Mouse (Mus musculus) erythroblast, embryonic 14.5 days (primary cell): ENCODE results near the gene Slco2a1. TPM values are rescaled to one million over a fixed set of nuclear protein-coding genes. Genes with fewer than 3 reads are reported as not detected.

Experiments used
- H3K27me3 ChIP-seq: 2 replicates; pipeline ENCODE4 v1.6.1; 2012; ENCODE audit warnings: inconsistent platforms; ENCODE audit not compliant: control insufficient read depth
- H3K36me3 ChIP-seq: 2 replicates; pipeline ENCODE4 v1.6.1; 2012; ENCODE audit warnings: mild to moderate bottlenecking, inconsistent platforms; ENCODE audit not compliant: control insufficient read depth
- H3K4me1 ChIP-seq: 2 replicates; pipeline ENCODE4 v1.6.1; 2012; ENCODE audit warnings: inconsistent platforms; ENCODE audit not compliant: control insufficient read depth
- H3K4me3 ChIP-seq: replicated peaks from 2 replicates; pipeline ENCODE3; 2012; ENCODE audit warnings: moderate library complexity, mild to moderate bottlenecking, inconsistent platforms
- H3K9me3 ChIP-seq: 2 replicates; pipeline ENCODE4 v1.6.1; 2012; ENCODE audit warnings: low read length, inconsistent platforms, mixed read lengths; ENCODE audit not compliant: control insufficient read depth
- GATA1 ChIP-seq: IDR thresholded peaks from 2 replicates; pipeline ENCODE4 v1.6.1; 2012; ENCODE audit warnings: low read length, inconsistent platforms, mixed read lengths
- TAL1 ChIP-seq: IDR thresholded peaks from 3 replicates; pipeline ENCODE4 v1.6.1; 2012; ENCODE audit warnings: low read length, inconsistent platforms, mixed read lengths
- polyA plus RNA-seq: library from polyadenylated mRNA; stranded (reverse); fragments of >175 nt; gene quantifications from 2 replicates; pipeline ENCODE4 v1.2.3, GENCODE M21; 2012

Gene Slco2a1
- polyA plus RNA-seq, 1 experiment: under 0.01 TPM

DNA sequence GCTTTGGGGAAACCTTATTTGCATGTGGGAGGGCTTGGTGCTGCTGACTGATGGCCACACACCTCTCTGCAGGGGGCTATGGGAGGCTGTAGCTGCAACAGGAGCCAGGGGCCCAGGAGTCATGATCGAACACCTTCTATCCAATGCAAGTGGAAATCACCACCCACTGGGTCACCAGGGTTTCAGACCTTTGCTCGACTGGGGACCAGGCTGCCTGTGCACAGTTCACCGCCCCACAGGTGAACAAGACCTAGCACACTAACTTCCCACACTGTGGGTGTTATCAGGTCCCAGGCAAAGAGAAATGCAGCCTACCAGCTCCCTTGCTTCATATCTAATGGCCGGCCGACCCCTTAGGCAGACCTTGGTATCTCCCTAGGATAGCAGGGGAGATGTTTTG, 8.1 kb upstream of the Slco2a1 start:
- TF ChIP-seq TAL1: no peak
- TF ChIP-seq GATA1: no peak
- no peaks in the 10 kb centered on the region for H3K27me3 ChIP-seq
- H3K4me1 ChIP-seq: no peaks in the 10 kb centered on the region
- H3K36me3 ChIP-seq: no peaks in the 10 kb centered on the region
- no peaks in the 10 kb centered on the region for H3K9me3 ChIP-seq
- no peak overlapping the region for H3K4me3 ChIP-seq

DNA sequence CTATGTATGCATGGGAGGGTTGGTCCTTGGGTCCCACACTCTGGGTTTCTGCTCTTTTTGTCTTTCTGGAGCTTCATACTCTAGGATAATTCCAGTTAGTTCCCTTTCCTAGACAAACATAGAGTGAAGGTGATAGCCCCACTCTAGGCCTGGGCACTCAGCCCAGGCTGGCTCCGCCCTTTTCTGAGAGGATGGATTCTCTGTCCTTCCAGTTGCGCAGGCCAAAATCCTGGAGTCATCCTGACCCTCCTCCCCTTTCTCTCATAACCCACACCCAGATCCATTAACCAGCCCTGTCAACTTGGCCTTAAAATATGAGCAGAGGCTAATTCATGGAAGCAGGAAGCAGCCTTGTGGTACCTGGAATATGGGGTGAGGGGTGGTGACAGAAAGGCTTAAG, 6.7 kb upstream of the Slco2a1 start:
- Histone ChIP-seq H3K9me3 (no peaks in the 10 kb centered on the region), H3K36me3 (no peaks in the 10 kb centered on the region), H3K27me3 (no peaks in the 10 kb centered on the region), H3K4me3 (no peak overlapping the region), H3K4me1 (no peaks in the 10 kb centered on the region)
- TF ChIP-seq GATA1 (no peak), TAL1 (no peak)

DNA sequence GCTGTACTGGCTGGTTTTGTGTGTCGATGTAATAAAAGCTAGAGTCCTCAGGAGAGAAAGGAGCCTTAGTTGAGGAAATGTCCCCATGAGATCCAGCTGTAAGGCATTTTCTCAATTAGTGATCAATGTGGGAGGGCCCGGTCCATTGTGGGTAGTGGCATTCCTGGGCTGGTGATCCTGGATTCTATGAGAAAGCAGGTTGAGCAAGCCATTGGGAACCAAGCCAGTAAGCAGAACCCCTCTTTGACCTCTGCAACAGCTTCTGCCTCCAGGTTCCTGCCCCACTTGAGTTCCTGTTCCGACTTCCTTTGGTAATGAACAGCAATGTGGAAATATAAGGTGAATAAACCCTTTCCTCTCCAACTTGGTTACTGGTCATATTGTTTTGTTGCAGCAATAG, 6.1 kb upstream of the Slco2a1 start:
- TF ChIP-seq GATA1 (no peak), TAL1 (no peak)
- Histone ChIP-seq H3K4me1 (no peaks in the 10 kb centered on the region), H3K9me3 (no peaks in the 10 kb centered on the region), H3K36me3 (no peaks in the 10 kb centered on the region), H3K27me3 (no peaks in the 10 kb centered on the region), H3K4me3 (no peak overlapping the region)

DNA sequence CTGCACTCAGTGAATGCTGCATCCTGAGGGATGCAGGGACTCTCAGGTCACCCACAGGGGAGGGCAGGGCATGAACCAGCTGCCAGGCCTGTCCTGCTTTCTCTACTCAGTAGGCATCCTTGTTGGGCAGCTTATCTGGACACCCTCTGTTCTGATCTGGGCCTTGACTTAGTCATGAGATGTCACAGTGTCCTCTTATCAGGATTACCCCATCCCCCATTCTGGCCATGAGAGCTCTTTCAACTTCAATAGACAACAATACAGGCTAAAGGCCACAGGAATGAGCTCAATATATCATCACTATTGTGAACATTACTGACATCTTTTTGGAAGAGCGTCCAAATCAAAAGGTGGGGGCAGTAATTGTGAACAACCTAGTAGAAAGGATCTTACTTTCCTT, 3.4 kb upstream of the Slco2a1 start:
- Histone ChIP-seq H3K27me3 (no peaks in the 10 kb centered on the region), H3K4me3 (no peak overlapping the region), H3K9me3 (no peaks in the 10 kb centered on the region), H3K36me3 (no peaks in the 10 kb centered on the region), H3K4me1 (no peaks in the 10 kb centered on the region)
- TF ChIP-seq GATA1 (no peak), TAL1 (no peak)

DNA sequence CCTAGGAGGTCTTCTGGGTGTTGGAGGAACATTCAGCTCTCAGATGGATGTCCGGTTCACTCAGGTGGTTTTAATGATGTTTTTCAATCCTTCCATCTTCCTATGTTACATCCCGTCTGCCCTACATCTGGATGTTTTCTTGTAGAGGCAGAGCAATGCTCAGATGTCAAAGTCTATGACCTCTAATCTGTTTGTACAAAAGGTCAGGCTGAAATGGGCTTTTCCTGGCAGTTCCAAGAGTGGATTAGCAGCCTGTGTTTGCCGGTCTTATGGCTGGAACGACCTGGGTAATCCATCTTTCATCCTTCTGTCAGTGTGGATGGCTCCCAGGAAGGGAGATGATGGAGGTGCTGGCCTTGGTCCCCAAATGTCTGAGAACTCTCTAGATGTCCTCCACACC, 2.6 kb upstream of the Slco2a1 start:
- Histone ChIP-seq H3K4me1 (no peaks in the 10 kb centered on the region), H3K36me3 (no peaks in the 10 kb centered on the region), H3K4me3 (no peak overlapping the region), H3K27me3 (no peaks in the 10 kb centered on the region), H3K9me3 (no peaks in the 10 kb centered on the region)
- TF ChIP-seq GATA1 (no peak), TAL1 (no peak)

DNA sequence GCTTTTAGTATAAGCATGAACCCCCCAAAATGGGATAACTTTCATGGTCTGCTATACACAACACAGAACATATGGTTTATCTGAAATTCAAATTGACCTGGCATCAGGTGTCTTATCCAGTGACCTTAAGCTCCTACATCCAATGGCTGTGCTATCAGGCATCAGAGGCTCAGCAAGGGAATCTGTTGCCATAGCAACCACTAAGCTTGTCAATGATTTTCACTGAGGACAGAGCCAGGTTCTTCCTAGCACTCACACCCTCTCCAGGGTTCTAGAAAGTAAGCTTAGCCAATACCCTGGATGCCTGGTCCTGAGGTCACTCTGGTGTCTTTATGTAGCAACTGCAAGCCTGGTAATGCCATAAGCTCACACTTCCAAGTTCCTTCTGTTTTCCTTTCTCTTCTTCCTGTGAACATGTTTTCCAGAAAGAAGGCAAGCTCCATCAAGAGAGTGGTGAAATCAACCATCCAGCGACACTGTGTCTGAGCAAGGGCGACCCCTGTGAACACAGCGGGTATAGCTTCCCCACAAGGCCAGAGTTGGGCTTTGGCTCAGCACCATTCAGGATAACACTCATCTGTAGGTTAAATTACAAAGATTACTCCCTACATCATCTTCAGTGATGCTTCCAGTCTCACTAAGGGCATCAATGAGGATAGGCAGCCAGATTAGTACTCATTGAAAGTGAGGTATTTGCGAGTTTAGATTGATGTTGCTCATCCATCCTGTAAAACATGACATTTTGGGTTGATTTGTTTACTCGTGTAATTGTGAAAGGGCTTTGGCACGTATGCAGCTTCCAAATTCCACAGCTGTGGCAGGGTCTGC, 2.0 kb downstream of the Slco2a1 start:
- H3K9me3 ChIP-seq: no peaks in the 10 kb centered on the region
- TF ChIP-seq GATA1 (no peak), TAL1 (no peak)
- no peaks in the 10 kb centered on the region for H3K27me3 ChIP-seq
- no peak overlapping the region for H3K4me3 ChIP-seq
- H3K4me1 ChIP-seq: no peaks in the 10 kb centered on the region
- H3K36me3 ChIP-seq: no peaks in the 10 kb centered on the region

DNA sequence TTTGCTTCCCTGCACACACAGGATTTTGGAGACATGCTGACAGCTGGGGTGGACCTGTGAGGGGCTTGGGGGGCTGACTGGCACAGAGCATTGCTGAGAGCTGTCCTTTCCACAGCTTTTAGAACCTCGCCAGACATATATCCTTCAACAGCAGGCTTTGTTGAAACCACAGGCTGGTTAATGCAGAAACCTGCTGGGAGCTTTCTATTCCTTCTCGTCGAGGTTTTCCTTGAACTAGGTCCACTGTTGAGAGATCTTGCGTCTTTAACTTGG, 2.6 kb downstream of the Slco2a1 start:
- Histone ChIP-seq H3K27me3 (no peaks in the 10 kb centered on the region), H3K9me3 (no peaks in the 10 kb centered on the region), H3K36me3 (no peaks in the 10 kb centered on the region), H3K4me1 (no peaks in the 10 kb centered on the region), H3K4me3 (no peak overlapping the region)
- TF ChIP-seq GATA1 (no peak), TAL1 (no peak)

DNA sequence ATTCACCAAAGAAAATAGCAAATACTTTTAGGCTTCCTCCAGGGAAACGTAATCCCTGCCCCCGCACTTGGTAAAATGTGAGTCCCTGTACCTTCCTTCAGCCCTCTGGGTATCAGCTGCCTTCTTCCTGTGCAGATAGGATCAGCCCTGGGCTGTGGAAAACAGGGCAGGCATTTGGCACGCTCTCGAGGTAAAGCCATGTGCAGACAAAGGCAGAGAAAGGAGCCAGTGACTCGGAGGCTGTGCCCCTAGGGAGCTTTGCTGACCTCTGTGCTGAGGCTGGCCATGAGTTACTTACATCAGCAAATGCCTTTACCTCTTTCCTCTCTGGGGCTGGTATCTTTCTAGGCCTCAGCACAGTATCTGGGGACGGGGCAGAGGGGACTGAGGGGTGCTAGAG, 4.4 kb downstream of the Slco2a1 start:
- H3K9me3 ChIP-seq: no peaks in the 10 kb centered on the region
- no peak overlapping the region for H3K4me3 ChIP-seq
- no peak for TF ChIP-seq TAL1
- TF ChIP-seq GATA1: no peak
- no peaks in the 10 kb centered on the region for H3K4me1 ChIP-seq
- H3K36me3 ChIP-seq: no peaks in the 10 kb centered on the region
- H3K27me3 ChIP-seq: no peaks in the 10 kb centered on the region

DNA sequence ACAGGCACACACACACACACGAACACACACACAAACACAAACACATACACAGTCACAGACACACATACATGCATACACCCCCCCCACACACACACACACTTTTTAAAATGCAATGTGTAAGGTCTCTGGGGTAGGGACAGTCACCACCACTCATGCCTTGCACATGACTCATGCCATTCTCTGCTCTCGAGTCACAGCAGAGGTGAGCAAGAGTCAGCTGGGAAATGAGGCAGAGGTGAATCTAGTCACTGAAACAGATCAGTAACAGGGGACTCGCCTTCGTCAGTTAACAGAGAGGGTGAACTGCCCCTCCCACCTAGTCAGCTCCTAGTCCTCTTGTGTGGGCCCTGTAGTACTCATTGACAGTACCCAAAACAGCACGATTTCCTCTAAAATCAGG, 5.3 kb downstream of the Slco2a1 start:
- Histone ChIP-seq H3K4me1 (no peaks in the 10 kb centered on the region), H3K36me3 (no peaks in the 10 kb centered on the region), H3K4me3 (no peak overlapping the region), H3K27me3 (no peaks in the 10 kb centered on the region), H3K9me3 (no peaks in the 10 kb centered on the region)
- no peak for TF ChIP-seq TAL1
- TF ChIP-seq GATA1: no peak
